Mouse (Mus musculus) thymus, postnatal 4 days (tissue): ENCODE measurements around the gene Pik3r2.
A peak's percentile ranks its signal among the peaks of the same experiment; 100 is the strongest.

Source experiments
- DNase-seq: peaks from one replicate; pipeline ENCODE4 v3.0.0; 2021

Gene Pik3r2

DNA sequence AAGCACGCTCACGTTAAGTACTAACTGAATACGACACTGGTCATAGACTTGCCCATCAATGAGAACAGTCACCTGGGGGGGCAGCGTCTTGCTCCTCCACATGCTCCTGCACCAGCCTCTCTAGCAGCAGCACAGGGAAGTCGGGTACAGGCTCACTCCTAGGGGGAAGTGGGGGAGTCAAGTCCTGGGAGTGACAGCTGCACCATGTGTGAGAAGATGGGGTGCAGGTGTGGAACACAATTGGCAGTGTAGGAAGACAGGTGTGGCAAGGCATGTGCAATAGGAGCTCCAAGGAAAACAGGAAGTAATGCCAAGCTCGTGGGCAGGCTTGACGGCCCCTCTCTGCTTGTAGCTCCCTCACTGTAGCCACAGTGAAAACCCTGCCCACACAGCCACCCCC, 5.3 kb downstream of the Pik3r2 start:
- DNase-seq: no peak

DNA sequence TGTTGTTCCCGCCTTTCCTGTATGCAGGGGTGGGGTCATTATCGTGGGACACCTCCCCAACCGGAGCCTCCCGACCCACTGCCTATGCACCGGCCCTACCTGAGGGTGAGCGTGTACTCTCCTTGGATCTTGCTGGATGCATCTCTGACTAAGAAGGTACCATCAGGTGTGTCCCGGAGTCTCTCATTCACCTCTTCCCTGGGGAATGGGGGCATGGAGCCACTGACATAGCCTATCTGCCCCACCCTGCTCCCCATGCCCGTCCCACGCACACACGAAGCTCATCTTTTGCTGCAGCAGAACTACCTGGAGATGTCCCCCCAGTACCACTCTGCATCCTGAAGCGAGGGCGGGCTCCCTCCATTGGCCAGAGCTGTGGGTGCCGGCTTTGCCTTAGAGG, 5.8 kb downstream of the Pik3r2 start:
- no peak for DNase-seq

DNA sequence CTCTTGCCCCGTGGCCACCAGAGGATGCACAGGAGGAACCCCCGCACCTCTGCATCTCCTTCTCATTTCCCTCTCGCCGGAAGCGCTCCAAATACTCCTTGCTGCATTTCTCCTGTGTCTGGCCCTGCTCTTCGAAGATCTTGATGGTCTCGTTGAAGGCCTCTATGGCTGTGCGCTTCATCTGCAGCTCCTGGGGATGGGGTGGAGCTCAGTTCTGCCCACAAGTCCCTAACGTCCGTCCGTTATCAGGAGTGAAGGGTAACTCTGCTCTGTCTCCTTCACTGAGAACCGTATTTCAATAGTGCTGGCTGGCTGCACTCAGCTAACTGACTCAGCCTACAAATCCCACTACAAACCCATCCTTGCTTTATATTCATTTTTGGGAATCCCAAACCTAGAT, 6.7 kb downstream of the Pik3r2 start:
- no peak for DNase-seq

DNA sequence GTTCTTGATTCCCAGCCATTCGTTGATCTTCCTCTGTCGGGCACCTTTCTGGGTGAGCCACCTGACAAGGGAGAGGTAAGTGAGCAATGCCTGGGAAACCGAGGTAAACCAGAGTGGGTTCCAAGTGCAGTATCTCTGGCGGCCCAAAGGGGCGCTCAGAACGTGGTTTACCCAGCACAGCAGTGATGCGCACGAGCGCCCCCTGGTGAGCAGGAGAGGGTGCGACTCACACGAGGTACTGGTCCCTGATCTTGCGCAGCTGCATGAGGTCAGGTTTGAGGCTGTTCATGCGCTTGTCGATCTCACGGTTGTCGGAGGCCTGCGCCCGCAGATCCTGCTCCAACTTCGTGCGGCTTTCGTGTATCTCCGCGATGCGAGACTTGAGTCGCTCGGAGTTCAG, 7.2 kb downstream of the Pik3r2 start:
- peak; percentile 100 for DNase-seq

DNA sequence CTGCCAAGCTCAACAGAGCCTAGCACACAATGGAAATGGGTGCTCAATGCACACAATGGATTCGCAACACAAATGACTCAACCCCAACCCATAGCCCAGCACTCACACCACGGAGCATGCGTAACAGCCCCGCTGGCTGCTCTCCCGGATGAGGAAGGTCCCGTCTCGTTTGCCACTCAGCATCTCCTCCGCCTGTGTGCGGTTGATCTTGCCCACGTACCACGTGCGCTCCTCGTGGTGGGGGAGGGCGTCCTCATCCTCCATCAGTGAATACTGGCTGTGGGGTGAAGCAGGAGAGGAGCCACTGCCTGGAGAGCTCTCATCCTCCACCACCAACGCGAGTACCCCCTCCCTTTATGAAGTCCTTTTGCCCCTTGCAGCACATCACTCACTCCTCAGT, 7.6 kb downstream of the Pik3r2 start:
- peak; percentile 38 for DNase-seq

DNA sequence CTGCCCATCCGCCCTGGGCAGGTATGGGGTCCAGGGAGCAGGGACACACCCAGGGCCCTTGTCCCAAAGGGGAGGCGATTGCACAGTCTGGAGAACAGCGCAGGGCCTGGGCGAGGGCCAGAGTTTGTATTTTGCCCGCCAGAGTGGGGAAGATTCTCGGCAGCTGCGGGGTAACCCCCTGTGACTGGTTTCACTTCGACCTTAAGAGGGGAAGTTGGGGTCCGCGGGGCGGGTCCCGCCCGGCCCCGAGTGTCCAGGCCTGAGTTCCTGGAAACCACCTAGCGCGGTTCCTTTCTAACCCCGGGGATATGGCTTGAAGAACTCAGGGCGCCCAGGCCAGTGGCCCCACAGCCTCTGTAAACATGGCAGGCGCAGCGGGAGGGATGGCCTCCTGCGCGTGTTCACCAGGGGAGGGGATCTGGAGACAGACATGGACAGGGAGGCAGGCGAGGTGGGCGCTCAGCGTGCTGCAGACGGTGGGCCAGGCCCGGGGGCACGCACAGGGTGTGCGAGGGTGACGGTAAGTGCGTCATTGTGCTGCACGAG, 8.2 kb downstream of the Pik3r2 start:
- peak; percentile 33 for DNase-seq

DNA sequence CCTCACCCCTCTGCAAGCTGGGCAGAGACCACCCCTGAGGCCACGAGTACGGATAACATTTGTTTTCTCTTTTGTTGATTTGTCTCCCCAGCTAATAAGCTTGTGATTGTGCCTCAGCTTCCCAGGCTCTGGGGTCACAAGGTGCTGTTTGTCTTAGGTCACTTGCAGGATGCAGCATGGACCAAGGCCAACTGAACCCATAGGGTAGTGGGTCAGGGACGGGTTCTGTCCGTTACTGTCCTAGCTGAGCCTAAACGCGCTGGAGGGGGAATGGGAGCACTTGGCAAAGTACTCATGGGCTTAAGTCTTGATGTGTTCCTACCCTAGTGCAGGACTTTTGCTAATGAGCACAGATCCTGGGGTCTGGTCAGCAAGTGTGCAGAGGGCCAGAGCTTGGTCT, 9.0 kb downstream of the Pik3r2 start:
- no peak for DNase-seq

DNA sequence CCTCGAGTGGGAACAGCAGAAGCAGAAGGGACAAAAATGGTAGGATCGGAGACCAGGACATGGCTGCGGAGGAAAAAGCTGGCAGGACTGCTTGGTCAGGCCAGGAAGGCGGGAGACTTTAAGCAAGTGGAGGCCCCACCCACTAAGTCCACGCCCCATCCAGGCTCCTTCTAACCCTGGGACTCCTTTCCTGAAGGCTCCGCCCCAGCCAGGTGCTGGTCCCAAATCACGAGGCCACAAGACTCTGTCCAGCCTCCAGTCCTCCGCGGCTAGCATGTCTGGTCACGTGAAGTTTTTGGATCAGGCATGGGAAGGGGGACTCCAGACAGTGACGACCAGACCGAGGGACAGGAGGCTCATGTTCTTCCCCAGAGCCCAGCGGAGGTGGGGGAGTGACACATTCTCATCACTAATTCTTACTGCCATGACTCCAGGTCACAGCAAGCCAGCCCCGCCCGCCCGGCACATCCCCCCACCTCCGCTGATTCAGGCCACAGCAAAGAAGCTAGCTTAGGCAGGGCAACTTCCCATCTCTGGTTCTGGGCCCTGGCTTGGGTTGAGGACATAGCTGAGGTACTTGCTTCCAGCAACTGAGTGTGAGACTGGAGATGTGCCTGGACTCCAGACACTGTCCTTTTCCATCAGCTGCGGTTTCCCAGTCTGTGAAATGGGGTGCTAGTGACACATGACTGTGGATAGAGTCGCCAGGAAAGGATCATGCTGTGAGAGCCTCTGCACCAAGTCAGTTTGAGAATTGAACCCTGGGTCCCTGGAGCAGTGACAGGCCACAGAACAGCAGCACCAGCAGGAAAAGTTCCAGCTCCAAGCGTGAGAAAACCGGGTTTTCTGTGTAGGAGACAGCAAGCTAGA, 9.7 kb downstream of the Pik3r2 start:
- DNase-seq: peak; percentile 51

DNA sequence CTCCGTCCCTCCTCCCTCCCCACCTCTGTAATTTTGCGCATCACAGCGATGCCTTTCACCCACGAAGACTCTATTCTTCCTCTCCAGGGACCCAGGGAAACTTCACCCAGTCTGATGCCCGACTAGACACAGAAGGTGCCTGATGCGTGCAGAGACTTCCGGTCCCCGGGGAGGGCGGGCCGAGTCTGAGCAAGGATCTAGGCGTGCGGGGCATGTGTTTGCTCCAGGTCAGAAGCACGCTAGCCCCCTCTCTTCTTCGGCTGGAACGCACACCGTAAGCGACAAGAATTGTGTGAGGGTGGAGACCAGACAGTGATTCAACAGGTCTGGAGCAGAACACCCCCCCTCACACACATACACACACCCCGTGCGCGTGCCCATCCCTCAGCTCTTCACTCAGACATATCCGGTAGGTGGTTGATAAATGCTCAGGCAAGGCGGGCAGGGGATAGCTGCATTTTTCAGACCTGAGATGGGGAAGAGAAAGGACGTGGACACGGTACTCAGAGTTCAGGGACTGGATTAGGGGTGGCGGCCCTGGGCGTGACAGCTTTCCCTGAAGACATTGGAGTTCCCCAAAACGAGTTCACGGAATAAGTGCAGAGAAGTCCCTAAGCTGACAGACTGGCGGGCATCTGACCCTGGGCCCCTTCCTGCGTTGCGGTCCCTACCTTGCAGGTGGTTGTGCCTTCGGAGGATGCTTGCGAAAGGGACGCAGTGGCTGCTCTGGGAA, 10.5 kb downstream of the Pik3r2 start:
- peak; percentile 81 for DNase-seq

DNA sequence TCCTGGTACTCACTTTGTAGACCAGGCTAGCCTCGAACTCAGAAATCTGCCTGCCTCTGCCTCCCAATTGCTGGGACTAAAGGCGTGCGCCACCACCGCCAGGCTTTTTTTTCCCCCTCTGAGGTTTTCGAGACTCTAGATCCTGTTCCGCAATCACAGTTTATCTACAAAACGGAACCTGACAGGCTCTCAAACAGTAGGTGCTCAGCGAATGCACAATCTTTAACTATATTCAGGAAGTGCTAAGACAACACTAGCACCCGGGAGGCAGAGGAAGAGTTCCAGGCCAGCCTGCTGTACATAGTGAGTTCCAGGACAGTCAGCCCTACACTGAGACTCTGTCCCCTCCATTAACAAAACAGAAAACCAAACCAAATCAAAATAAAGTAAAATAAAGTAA, 11.2 kb downstream of the Pik3r2 start:
- DNase-seq: peak; percentile 21

DNA sequence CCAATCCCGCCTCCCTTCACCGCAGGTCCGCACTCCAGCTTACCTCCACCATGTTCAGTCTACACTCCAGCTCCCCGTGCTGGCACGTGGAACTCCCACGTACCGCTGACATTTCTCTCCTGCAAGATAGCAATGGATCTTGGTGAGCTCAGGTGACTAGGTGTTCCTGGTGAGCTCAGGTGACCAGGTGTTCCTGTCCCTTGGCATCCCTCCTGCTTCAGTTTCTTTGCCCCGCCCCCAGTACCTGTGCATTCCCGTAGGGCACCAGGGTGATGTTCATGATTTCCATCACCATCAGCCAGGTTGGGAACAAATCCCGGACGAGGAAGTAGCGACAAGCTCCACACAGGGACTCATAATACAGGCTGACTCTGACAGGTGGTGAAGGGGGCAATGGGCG, 11.8 kb downstream of the Pik3r2 start:
- no peak for DNase-seq

DNA sequence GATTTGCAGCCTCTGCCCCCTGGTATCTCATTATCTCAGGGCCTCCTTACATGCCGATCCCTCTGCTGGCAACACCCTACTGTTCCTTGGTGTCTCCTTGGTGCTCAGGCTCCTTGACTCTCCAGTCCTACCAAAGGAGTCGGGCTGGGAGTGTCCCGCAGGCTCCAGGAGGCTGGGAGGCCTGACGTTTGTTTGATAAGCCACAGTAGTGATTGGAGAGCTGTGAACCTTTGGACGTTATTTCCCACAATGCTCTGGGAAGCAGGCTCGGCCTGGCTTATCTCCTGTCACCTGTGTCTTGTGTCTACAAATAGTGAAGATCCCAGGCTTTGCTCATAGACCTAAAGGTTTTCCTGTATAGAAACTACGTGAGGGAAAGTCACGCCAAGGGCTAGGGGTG, 12.5 kb downstream of the Pik3r2 start:
- no peak for DNase-seq

DNA sequence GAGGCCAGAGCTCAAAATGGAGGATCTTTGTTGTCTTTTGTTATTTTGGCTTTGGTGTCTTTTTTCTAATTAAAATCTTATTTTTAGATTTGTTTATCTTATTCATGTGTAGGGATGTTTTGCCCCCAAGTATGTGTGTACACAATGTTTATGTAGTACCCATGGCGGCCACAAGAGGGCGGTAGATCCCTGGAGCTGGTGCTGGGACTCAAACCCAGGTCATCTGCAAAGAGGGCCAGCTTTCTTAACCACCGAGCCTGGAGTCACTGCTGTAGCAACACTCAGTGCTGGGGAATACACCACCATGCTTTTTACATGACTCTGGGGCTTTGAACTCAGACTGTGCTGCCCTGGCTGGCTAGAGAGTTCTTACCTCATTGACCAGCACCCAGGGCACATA, 13.2 kb downstream of the Pik3r2 start:
- peak; percentile 91 for DNase-seq

DNA sequence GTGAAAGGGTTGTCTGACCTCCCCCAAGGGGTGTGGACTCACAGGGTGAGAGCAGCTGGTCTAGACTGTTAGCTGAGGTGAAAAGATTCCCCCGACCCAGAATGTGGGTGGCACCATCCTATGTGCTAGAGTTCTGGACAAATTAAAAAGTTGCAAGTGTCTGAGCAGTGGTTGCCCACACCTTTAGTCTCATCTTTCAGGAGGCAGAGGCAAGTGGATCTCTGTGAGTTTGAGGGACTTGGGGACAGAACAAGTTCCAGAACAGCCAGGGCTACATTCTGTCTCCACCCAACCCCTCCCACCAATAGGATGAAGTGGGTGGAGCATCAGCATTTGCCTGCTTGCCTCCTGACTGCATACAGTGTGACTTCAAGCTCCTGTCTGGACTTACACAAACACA, 14.4 kb downstream of the Pik3r2 start:
- DNase-seq: no peak

DNA sequence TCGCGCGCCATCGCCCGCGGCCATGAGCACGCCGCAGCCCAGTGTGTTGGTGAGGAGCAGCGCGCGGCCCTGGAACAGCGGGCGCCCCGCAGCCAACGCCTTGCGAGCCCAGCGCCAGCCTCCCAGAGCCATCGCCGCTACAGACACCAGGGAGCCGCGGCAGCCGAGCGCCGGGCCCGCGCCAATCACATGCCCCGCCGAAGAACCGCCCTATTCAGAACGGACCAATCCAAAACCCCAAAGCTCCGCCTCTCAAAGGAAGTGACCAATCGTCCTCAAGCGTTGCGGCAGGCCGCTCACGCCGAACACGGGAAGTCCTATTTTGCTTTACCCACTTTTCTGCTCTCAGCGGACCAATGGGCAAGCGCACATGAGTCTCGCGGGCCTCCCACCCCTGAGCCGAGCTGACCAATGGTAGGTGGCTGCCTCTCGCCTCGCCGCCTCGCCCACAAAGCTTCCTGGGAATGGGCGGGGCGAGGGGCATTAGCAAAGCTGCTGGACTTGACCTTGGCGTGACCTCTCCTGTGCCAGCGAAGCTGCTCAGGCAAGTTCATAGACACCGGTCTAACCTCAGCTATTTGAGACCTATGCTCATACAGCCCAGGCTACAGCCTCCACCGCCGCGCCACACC, 15.6 kb downstream of the Pik3r2 start, which contains the start of gene Mpv17l2:
Mpv17l2 (minus strand) TSS at position 172 of the 632 bp plus-strand sequence.
- peak; percentile 91 for DNase-seq

DNA sequence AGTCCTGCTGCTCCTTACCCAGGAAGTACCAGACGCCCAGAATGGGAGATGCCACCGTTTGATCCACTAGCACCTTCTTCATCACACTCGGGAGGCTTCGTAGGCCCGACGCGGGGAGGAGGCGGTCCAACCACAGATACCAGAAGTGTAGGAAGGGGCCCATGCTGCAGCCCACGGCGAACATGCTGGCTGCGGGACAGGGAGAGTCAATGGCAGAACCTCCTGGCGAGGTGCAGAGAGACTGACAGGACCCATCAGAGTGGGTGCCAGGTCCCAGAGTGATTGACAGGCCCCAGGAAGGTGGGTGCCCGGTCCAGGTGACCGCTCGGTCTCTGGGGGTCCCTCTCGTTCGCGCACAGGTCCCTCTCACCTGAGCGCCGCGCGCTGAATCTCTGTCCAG, 16.2 kb downstream of the Pik3r2 start:
- DNase-seq: no peak

DNA sequence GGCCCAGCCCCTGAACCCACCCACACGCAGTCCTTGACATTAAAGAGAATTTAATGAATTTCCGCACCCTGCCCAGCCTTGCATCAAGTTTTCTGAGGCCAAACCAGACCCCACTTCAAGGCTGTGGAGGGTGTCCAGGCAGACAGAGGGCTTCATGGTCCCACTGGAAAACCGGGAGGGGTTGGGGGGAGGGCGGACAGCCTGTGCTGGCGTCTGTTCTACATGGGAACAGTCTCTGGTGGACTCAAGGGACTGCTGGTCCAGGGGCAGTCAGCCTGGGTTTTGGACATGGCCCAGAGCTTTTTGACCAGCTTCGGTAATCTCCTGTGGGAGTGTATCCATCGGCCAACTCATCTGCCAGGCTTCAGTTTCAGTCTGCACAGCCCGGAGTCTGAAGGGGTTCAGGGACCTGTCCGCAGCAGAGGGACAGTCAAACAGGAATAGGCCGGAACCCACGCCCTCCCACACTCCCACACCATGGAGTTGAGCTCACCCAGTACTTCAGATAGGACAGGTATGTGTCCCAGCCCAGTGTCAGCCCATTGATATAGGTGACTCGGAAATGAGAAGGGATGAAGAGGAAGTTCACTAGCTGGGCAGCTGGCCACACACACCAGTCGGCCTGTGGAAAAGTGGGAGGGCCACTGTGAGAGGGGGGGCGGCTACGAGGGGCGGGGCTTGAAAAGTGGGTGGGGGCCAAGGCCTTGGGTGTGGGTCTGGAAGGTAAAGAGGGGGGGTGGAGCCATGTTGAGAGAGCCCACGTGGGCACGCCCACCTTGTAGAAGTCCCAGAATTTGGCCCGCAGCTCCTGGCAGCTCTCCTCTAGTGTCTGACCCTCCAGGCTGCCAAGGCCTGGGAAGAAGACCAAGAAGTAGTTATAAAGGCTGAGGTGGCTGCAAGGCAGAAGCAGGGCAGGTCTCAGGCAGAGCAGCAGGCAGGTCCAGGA, 17.6 kb downstream of the Pik3r2 start:
- DNase-seq: peak; percentile 32

DNA sequence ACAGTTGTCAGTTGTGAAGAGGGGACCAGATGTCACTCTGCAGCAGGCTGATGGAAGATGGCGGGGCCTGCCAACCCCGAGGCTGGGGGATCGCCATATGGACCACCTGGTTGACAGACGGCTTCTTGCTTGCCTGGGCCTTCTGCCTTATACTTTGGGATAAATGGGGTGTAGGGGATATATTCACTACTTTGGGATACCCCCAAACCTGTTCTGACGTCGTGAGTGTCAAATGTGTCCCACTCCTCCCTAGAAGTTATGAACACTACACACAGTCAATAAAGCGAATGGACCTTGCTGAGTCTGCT, 18.3 kb downstream of the Pik3r2 start:
- no peak for DNase-seq

DNA sequence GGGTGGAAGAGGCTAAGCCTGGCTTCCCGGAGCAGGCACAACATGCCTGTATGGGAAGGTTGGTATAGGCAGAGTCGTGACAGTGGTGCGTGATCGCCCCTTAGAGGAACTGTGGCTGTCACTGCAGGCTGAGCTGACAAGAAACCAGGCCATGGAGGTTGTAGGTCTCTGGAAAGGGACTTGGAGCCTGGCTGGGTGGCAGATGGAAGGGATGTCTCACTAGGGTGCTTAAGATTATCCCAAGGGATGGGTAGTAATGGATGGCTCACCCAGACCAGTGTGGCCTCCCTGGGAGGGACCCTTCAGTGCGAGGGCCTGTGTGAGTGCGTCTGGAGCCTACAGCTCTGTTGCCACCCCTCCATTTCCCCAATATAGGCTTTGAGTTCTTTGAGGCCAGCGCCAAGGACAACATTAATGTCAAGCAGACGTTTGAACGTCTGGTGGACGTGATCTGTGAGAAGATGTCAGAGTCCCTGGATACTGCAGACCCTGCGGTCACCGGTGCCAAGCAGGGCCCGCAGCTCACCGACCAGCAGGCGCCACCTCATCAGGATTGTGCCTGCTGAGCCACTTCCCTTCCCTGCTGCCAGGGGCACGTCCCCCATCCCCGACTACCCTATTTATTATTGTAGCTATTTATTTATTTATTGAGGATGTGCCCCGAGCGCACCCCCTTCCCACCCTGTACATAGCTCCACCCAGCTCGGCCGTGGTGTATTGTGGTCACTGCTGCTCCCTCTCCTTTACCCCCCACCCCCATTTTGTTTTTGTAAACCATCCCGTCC, 18.8 kb downstream of the Pik3r2 start:
- peak; percentile 56 for DNase-seq

DNA sequence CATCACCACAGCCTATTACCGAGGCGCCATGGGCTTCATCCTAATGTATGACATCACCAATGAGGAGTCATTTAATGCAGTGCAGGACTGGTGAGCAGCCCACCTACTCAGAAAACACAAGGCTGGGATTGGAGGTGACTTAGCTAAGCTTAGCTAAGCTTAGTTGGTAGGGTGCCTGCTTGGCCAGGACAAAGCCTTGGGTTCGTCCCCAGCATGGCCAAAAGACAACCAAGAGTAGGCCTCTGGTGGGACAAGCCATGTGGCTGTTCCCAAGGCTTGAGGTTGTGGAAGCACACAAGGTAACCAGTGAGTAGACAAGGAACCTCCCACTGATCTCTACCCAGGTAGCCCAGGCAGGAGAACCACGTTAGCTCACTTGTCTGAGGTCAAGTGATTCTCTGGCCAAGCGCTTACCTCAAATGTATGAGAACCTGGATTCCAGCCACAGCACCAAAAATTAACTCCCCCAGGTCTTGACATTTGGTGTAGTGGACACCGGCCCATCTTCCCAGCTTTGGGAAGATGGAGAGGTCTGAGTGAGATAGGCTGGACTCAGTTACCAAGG, 20.0 kb downstream of the Pik3r2 start:
- peak; percentile 12 for DNase-seq
